Mouse (Mus musculus): ENCODE measurements around the gene Snorc.

Gene Snorc

DNA sequence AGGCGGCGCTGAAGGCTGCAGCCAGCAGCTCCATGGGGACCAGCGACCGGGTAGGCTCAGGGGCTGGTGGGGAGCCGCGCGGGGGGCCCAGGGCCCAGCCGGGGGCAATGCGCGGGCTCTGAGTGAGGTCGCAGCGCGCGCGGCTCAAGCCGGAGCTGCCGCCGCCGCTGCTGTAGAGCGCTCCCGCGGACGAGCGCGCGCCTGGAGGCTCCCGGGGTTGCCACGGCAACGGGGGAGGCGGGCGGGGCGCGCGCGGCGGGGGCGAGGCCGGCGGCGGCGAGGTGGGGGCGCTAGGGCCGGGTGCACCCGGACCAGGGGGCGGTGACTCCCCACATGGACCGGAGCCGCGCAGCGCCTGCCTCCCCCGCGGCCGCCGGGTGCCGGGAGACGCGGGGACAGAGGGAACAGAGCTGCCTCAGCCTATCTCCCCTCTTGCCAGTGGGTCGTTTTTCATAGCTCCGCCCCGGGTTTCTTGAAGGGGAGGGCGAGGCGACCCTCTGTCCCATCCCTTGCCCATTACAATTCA is 40.2 kb downstream of the Snorc start:
- DNase-seq (ENCODE audit: low spot score): no peak

DNA sequence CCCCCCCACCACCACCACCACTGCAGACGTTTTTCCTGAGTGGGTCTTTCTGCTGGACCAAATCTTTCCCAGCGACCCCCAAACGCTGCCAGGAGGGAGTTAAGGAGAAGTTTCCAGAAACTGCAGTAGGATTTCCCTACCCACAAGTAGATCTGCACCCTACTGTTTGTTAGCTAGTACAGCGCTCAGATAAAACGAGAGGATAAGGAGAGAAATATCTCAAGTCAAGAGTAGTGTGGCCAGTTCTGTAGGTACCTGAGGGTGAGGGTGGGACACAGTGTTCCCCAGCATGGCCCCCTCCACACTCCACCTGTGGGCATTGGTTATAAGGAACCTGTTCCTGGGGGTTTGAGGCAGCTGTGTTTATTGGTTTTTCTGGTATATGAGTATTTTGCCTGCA is 40.8 kb downstream of the Snorc start:
- no peak for DNase-seq (ENCODE audit: low spot score)

DNA sequence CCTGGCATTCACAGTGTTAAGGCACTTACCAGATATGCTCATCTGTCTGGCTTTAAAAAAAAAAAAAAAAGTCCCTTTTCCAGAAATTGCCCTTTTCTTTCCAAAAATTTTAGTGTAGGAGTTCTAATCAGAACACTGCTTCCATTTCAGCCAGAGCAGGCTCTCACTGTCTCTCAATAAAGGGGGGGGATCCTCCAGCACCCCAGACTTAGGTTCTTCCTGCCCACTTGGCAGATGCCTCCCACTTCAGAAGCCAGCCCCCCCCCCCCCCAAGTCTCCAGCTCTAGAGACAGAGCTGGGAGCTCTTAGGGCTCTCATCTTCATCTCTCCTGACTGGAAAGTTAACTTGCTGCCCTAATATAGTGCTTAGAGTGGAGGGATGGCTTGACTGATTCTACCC is 50.4 kb downstream of the Snorc start:
- no peak for DNase-seq (ENCODE audit: low spot score)

DNA sequence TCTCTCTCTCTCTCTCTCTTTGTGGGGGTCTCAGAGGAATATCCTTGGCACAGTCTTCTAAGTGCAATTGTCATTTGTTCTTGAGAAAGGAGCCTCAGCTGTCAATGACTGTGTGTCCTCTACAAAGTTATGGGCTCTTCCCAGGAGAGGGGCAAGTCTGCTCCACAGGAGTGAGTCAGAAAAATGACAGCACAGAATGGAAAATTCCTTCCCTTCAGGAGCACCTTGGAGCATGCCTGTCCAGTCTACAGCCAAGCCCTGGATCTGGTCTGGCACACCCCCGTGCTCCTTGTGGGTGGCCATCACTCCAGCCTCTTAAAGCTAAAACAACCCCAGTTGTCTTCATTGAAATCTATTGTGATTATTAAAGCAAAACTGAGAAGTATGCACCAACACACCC is 51.5 kb downstream of the Snorc start:
- DNase-seq (ENCODE audit: low spot score): no peak

DNA sequence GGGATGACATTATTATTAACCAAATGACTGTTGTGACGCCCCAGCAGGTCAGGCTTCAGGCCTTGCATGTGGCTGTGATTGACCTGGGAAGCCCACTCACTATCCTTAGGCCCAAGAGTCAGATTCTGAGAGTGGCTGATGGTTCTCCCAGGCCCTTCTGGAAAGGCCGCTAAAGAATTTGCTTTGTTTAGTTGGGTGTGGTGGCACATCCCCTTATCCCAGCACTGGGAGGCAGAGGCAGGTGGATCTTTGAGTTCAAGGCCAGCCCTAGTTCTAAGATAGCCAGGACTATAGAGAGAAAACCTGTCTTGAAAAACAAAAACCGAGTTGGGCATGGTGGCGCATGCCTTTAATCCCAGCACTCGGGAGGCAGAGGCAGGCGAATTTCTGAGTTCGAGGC is 55.0 kb downstream of the Snorc start:
- DNase-seq (ENCODE audit: low spot score): no peak

Data from adipocyte (in vitro differentiated cells).